Mouse (Mus musculus) erythroblast, adult 5-6 weeks (primary cell): ENCODE data around the gene Chml. TPM values are rescaled to one million over a fixed set of nuclear protein-coding genes. Genes with fewer than 3 reads are reported as not detected.

Experiments used
- ATAC-seq: replicated peaks from 2 replicates; pipeline ENCODE4 v1.8.0; 2016; ENCODE audit warnings: moderate number of reproducible peaks, mild to moderate bottlenecking, moderate TSS enrichment, inconsistent platforms; ENCODE audit not compliant: poor library complexity, low FRiP score, severe bottlenecking
- total RNA-seq, 2 experiments: library from RNA; stranded (forward) in 1 of 2; stranded (reverse) in 1 of 2; fragments of 150-400 nt in 1 of 2; fragments of 200-764, 138-1000 nt in 1 of 2; gene quantifications; 2 replicates each; pipeline versions ENCODE4 v1.2.3 to v1.2.4; 2015 to 2017; ENCODE audit warnings: low replicate concordance in 2 of 2

Gene Chml
- total RNA-seq, 2 experiments from 2014 or later, result 3.7 to 4.6 TPM

DNA sequence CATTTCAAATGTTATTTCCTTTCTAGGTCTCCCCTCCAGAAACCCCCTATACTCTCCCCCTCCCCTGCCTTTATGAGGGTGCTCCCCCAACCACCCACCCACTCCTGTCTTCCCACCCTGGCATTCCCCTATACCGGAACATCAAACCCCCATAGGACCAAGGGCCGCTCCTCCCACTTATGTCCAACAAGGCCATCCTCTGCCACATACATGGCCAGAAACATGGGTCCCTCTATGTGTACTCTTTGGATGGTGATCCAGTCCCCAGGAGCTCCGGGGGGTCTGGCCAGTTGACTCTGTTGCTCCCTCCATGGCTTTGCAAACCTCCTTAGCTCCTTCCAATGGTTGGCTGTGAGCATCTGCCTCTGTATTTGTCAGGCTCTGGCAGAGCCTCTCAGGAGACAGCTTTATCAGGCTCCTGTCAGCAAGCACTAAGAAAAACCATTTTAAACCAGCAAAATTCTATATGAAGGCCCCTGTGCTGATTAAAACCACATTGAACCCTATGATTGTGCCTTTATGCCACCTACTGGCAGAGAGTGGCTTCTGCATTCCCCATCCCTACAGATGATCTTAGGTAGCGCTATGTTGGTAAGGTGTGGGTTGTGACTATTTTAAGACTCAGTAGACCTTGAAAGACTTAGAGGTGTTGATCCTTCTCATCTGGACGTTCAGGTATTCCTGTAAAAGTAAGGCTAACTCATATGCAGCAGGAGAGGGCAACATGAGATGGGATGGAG, 23.9 kb downstream of the Chml start:
- no peak for ATAC-seq

DNA sequence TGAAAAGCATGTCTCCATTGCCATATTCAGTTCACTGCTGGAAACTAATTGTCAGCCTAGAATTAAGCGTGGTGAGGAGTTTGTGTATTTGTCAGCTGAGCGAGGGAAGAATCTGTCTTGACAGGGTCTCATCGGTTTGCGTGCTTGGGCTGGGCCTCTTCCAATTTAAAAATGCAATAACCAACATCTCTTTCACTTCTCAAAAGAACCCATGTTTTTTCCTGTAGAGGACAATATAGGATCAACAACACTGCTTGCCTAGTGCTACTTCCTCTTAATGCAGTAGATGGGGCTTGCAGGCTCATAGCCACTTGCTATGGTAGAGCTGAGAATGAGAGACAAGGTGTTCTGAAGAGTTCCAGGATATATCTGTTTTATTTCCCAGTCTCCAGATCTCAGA, 32.8 kb downstream of the Chml start:
- no peak for ATAC-seq

GRCm38 (mm10) chr1:175648615-175649014, 44.1 kb downstream of the Chml start:
- ATAC-seq, result no peak

GRCm38 (mm10) chr1:175646952-175647351, 45.7 kb downstream of the Chml start:
- no peak for ATAC-seq

DNA sequence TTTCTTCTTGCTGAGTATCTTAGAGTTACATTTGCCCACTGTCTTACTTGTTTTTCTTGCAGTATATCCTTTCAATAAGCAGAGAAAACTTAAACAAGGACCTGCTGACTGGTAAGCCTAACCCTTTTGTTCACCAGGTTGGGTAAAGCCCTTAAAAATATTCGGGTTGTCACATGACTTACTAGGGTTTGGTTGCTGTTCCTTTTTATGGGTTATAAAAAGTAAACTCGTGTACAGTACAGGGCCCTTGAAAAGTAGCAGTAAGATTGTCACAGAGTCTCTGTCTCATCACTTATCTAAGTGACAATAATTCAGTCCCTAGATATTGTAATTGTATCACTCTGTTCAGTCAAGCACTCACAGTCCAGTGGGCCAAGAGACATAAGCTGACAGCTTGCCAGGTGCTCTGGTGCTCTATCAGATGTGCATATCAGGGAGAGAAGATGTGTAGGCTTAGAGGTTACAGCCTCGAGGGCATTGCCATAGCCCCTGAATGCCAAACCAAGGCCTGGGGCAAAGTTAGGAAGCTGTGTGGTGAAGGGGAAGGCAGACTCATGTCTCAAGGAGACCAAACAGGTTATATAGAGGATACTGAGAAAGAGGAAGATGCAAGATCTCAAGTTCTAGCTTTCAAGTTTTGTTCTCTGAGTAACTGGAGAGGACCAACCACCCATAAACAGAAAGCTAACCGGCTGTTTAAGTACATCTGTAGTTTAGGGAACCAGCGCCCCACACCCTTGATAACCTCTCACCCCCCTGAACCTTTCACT, 49.0 kb downstream of the Chml start:
- no peak for ATAC-seq

GRCm38 (mm10) chr1:175640435-175641150, 52.1 kb downstream of the Chml start:
- ATAC-seq, result no peak

GRCm38 (mm10) chr1:175639072-175639471, 53.6 kb downstream of the Chml start:
- no peak for ATAC-seq

DNA sequence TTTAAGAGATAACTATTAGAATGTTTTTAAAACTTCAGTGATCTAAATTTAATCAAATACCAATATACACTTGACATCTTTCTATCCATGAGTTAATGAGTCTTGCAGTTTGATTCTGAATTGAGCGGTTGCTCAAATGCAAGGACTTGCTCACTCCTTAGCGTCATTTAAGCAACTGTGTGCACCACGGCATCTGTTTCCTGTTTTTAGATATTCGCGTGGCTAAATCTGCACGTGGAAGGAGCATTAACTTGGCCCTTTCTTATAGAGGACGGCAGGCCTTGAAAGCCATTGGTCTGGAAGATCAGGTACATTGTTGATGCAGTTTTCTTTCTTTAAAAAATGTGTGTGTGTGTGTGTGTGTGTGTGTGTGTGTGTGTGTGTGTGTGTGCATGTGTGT, 55.0 kb downstream of the Chml start:
- ATAC-seq, result no peak

GRCm38 (mm10) chr1:175632470-175632869, 60.2 kb downstream of the Chml start:
- ATAC-seq, result no peak

Other genes with a start within 250 kb of the Chml start
- gene Rgs7, start 200.4 kb downstream of the Chml start, total RNA-seq (2015; ENCODE audit: low replicate concordance), result not detected in 2 replicates
- gene Rgs7, start 200.4 kb downstream of the Chml start, total RNA-seq (2017; ENCODE audit: low replicate concordance), result not detected in 2 replicates
- gene Kmo, start 72.5 kb downstream of the Chml start, total RNA-seq (2015; ENCODE audit: low replicate concordance), result 0.63 and 1.7 TPM in 2 replicates
- gene Kmo, start 72.5 kb downstream of the Chml start, total RNA-seq (2017; ENCODE audit: low replicate concordance), result 0.09 and 0.14 TPM in 2 replicates
- gene Fh1, start 67.3 kb downstream of the Chml start, total RNA-seq (2015; ENCODE audit: low replicate concordance), result 7.3 and 34.1 TPM in 2 replicates
- gene Fh1, start 67.3 kb downstream of the Chml start, total RNA-seq (2017; ENCODE audit: low replicate concordance), result 14.1 and 42.7 TPM in 2 replicates
- gene Opn3, start 125 bp downstream of the Chml start, total RNA-seq (2015; ENCODE audit: low replicate concordance), result not detected in 2 replicates
- 1.7 TPM in 1 of 2 replicates, not detected in the other for gene Opn3, start 125 bp downstream of the Chml start, total RNA-seq (2017; ENCODE audit: low replicate concordance)
- gene Wdr64, start 5.7 kb upstream of the Chml start, total RNA-seq (2015; ENCODE audit: low replicate concordance), result not detected in 2 replicates
- not detected in 2 replicates for gene Wdr64, start 5.7 kb upstream of the Chml start, total RNA-seq (2017; ENCODE audit: low replicate concordance)
- gene Exo1, start 187.7 kb upstream of the Chml start, total RNA-seq (2015; ENCODE audit: low replicate concordance), result 6.7 and 25.0 TPM in 2 replicates
- gene Exo1, start 187.7 kb upstream of the Chml start, total RNA-seq (2017; ENCODE audit: low replicate concordance), result 9.8 and 19.7 TPM in 2 replicates
- gene Gm38100, start 227.4 kb upstream of the Chml start, total RNA-seq (2015; ENCODE audit: low replicate concordance), result not detected in 2 replicates
- not detected in 2 replicates for gene Gm38100, start 227.4 kb upstream of the Chml start, total RNA-seq (2017; ENCODE audit: low replicate concordance)